Mouse (Mus musculus): ENCODE results near the gene Rab9. TPM values are rescaled to one million over a fixed set of nuclear protein-coding genes. Genes with fewer than 3 reads are reported as not detected.

The Rab9 gene
- polyA plus RNA-seq, 1 experiment from 2014 or later: 53.1 TPM

DNA sequence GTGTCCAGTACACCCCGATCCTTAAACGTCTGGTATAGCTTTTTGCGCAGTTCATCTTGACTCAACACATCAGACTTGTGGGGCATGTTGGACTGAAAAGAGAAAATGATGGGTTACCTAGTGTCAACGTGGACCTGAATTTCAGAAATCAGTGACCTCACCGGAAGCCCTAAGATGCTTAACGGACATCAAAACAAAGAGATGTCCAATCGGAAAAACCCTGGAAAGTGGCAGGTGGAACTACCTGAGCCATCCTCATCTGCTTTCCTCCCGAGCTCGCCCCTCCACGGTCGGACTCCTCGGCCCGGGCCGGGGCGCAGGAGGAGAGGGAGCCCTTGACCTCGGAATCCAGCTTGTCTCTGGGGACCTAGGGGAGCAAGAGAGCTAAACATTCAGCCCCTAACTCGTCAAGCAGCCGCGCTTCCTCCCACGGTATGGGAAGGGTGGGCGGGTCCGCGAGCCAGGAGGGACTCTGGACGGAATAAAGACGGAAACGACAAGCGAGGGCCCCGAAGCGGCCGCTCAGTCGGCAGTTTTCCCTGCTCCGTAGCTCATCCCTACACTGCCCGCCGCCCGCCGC is 39.5 kb downstream of the Rab9 start, which contains the start of gene Trappc2:
Gene Trappc2 (plus strand): TSS at position 539 of the 580 bp plus-strand sequence.
- peak within 1 kb of the TSS; percentile 59 for H3K4me2 ChIP-seq (replicated peaks)
- no peaks in the 10 kb centered on the region for H3K9me3 ChIP-seq
- peak within 1 kb of the TSS; percentile 57 for H3K4me3 ChIP-seq
- peaks cover 9% of the 10 kb centered on the region; the same call in 1 of the 2 replicates for H3K27me3 ChIP-seq (replicated peaks)
- no peak within 1 kb of the TSS for H3K27ac ChIP-seq
- no peaks in the 10 kb centered on the region for H3K36me3 ChIP-seq
- peak within 1 kb of the TSS; percentile 73 for H3K9ac ChIP-seq
- WGBS: 18% methylated on average over 34 of the region's 36 CpGs
- no peaks in the 10 kb centered on the region for H3K4me1 ChIP-seq
- ATAC-seq (ENCODE audit: low FRiP score, low read depth): peak; percentile 80

DNA sequence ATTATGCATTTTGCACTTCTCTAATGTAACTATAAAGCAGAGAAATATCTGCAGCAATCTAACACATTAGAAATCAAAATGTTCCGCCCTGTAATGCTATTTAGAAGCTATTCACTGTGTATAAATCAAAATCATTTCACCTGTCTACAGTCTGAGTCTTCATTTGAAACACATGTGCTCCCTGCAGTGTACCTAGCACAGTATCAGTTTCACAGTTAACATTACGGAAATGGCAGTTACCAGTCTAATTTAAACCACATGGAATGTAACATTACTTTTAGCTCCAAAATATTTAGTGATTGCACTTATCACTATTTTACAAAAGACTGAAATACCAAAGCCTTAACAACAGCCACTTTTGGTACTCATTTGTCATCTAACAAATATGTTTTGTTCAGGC is 44.9 kb downstream of the Rab9 start:
- Histone ChIP-seq H3K4me1 (no peaks in the 10 kb centered on the region), H3K27ac (no peak overlapping the region), H3K4me3 (no peak overlapping the region), H3K36me3 (no peaks in the 10 kb centered on the region), H3K9ac (no peak overlapping the region), H3K27me3 (replicated peaks) (no peaks in the 10 kb centered on the region), H3K9me3 (no peaks in the 10 kb centered on the region), H3K4me2 (replicated peaks) (no peak overlapping the region)
- no peak for ATAC-seq (ENCODE audit: low FRiP score, low read depth)
- 77% methylated on average over 2 of the region's 2 CpGs for WGBS

DNA sequence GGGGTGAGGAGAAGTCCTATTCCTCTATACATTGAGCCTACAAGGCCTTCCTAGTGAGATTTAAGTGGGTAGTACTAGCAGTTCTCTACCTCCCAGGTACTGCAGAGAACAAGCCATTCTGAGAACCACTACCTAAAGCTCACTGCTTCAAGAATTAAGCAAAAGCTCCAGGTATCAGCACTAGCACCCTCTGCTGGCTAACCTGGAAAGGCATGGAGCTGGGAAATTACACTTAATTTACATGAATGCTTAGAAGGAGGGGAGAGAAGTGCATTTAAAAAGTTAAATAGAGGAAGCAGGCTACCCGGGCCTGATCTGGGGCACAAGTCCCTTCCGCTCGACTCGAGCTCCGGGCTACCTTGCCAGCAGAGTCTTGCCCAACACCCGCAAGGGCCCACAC is 63.5 kb downstream of the Rab9 start:
- Histone ChIP-seq H3K4me2 (replicated peaks) (no peak overlapping the region), H3K36me3 (no peaks in the 10 kb centered on the region), H3K27ac (no peak overlapping the region), H3K9me3 (no peaks in the 10 kb centered on the region), H3K27me3 (replicated peaks) (no peaks in the 10 kb centered on the region), H3K4me3 (no peak overlapping the region), H3K9ac (no peak overlapping the region), H3K4me1 (no peaks in the 10 kb centered on the region)
- ATAC-seq (ENCODE audit: low FRiP score, low read depth): no peak
- 94% methylated on average over 6 of the region's 6 CpGs for WGBS

DNA sequence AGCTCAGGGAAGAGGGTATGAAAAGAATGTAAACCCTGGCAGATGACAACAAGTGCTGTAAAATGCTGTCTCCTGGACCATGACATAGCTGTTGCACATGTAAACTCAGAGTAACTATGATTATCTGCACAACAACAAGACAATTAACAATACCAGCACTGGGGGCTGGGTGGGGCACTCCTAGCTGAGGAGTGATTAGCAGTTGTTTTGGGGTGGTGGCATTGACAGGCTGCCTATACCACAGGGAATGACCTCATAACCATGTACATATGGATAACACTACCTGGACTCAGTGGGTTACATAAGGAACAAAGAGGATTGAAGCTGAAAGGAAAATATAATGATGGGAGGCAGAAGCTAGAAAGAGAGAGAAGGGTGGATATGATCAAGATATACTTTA is 71.8 kb downstream of the Rab9 start:
- no peak overlapping the region for H3K4me2 ChIP-seq (replicated peaks)
- no peak for ATAC-seq (ENCODE audit: low FRiP score, low read depth)
- H3K27ac ChIP-seq: no peak overlapping the region
- H3K36me3 ChIP-seq: peaks cover 15% of the 10 kb centered on the region
- no peaks in the 10 kb centered on the region for H3K4me1 ChIP-seq
- H3K27me3 ChIP-seq (replicated peaks): no peaks in the 10 kb centered on the region
- H3K4me3 ChIP-seq: no peak overlapping the region
- no peak overlapping the region for H3K9ac ChIP-seq
- H3K9me3 ChIP-seq: no peaks in the 10 kb centered on the region

Other genes with a start within 250 kb of the Rab9 start
- gene Gpm6b, start 241.0 kb downstream of the Rab9 start, polyA plus RNA-seq (2016; fragmentation: Nextera tagmentation; extraction: Ambion mirVana): 190 and 197 TPM in 2 replicates
- gene Trappc2, start 39.3 kb downstream of the Rab9 start, polyA plus RNA-seq (2016; fragmentation: Nextera tagmentation; extraction: Ambion mirVana): 55.8 and 62.9 TPM in 2 replicates
- 8.7 and 9.5 TPM in 2 replicates for gene Ofd1, start 39.2 kb downstream of the Rab9 start, polyA plus RNA-seq (2016; fragmentation: Nextera tagmentation; extraction: Ambion mirVana)
- gene Tceanc, start 38.7 kb upstream of the Rab9 start, polyA plus RNA-seq (2016; fragmentation: Nextera tagmentation; extraction: Ambion mirVana): 11.5 and 12.1 TPM in 2 replicates
- gene Egfl6, start 105.9 kb upstream of the Rab9 start, polyA plus RNA-seq (2016; fragmentation: Nextera tagmentation; extraction: Ambion mirVana): 10.7 and 12.4 TPM in 2 replicates